Mouse (Mus musculus) layer of hippocampus, adult 2 months (tissue): ENCODE results near the gene Arhgap19. TPM values are rescaled to one million over a fixed set of nuclear protein-coding genes. Genes with fewer than 3 reads are reported as not detected.

Experiments
- DNase-seq, 2 experiments: peaks; one replicate each; pipeline ENCODE4 v3.0.0; 2022; ENCODE audit warnings: low spot score in 2 of 2
- H3K27ac ChIP-seq: fragments of 200-600 bp; 2 replicates; pipeline ENCODE4 v1.8.1; 2022
- H3K4me3 ChIP-seq: fragments of 200-600 bp; 2 replicates; pipeline ENCODE4 v1.8.1; 2022; ENCODE audit warnings: mild to moderate bottlenecking
- CTCF ChIP-seq: fragments of 200-600 bp; conservative IDR thresholded peaks from 2 replicates; pipeline ENCODE4 v1.8.1; 2022; ENCODE audit warnings: antibody characterized with exemption, mild to moderate bottlenecking, moderate library complexity
- total RNA-seq, 2 experiments: library from RNA; stranded (reverse); gene quantifications; 2 replicates each; pipeline ENCODE4 v1.2.3; 2021

The Arhgap19 gene
- total RNA-seq, 2 experiments from 2014 or later = 2.2 to 2.5 TPM

- TF ChIP-seq CTCF = no peak
- no peak for DNase-seq
- peak overlapping the region; percentile 89 for H3K27ac ChIP-seq
- peak overlapping the region; percentile 48 for H3K4me3 ChIP-seq
These were observed 63.4 kb downstream of the Arhgap19 start for GRCm38 (mm10) chr19:41738429-41738805.

GRCm38 (mm10) chr19:41737657-41738428, 64.0 kb downstream of the Arhgap19 start:
- H3K27ac ChIP-seq = peak overlapping the region; percentile 89
- no peak for TF ChIP-seq CTCF

GRCm38 (mm10) chr19:41734685-41735084, 67.2 kb downstream of the Arhgap19 start:
- TF ChIP-seq CTCF = no peak
- H3K4me3 ChIP-seq = no peak overlapping the region
- DNase-seq = peak; percentile 77 to 82
- H3K27ac ChIP-seq = peak overlapping the region; percentile 70

More at GRCm38 (mm10) chr19:41737657-41738428, 64.0 kb downstream of the Arhgap19 start:
- H3K4me3 ChIP-seq = peak overlapping the region; percentile 48
- DNase-seq = peak; percentile 69 to 82

GRCm38 (mm10) chr19:41725491-41725890, 76.4 kb downstream of the Arhgap19 start:
- H3K27ac ChIP-seq = no peak overlapping the region
- no peak overlapping the region for H3K4me3 ChIP-seq
- no peak for TF ChIP-seq CTCF
- no peak for DNase-seq

GRCm38 (mm10) chr19:41724831-41725470, 76.9 kb downstream of the Arhgap19 start:
- DNase-seq = no peak
- H3K27ac ChIP-seq = no peak overlapping the region

GRCm38 (mm10) chr19:41723337-41723736, 78.5 kb downstream of the Arhgap19 start:
- no peak for DNase-seq
- H3K4me3 ChIP-seq = no peak overlapping the region
- no peak overlapping the region for H3K27ac ChIP-seq
- TF ChIP-seq CTCF = no peak

More at GRCm38 (mm10) chr19:41724831-41725470, 76.9 kb downstream of the Arhgap19 start:
- no peak for TF ChIP-seq CTCF
- H3K4me3 ChIP-seq = no peak overlapping the region

GRCm38 (mm10) chr19:41719436-41719835, 82.4 kb downstream of the Arhgap19 start:
- no peak for DNase-seq
- TF ChIP-seq CTCF = no peak
- H3K27ac ChIP-seq = no peak overlapping the region; the same call in 1 of the 2 replicates
- no peak overlapping the region for H3K4me3 ChIP-seq

Other genes with a start within 250 kb of the Arhgap19 start
- gene Gm340, start 219.7 kb downstream of the Arhgap19 start, total RNA-seq = 10 to 100 TPM; 12.5 to 14.0 TPM
- 100 to 1,000 TPM; 232 to 244 TPM for gene Slit1, start 58.4 kb downstream of the Arhgap19 start, total RNA-seq
- gene Frat1, start 27.9 kb upstream of the Arhgap19 start, total RNA-seq = 10 to 100 TPM; 22.0 to 27.1 TPM
- 10 to 100 TPM; 10.7 to 11.7 TPM for gene Frat2, start 46.1 kb upstream of the Arhgap19 start, total RNA-seq
- 10 to 100 TPM; 33.4 to 34.2 TPM for gene Rrp12, start 94.1 kb upstream of the Arhgap19 start, total RNA-seq
- gene Pgam1, start 109.9 kb upstream of the Arhgap19 start, total RNA-seq = 100 to 1,000 TPM; 502 to 540 TPM
- 10 to 100 TPM; 27.6 to 35.4 TPM for gene Exosc1, start 131.4 kb upstream of the Arhgap19 start, total RNA-seq
- gene Zdhhc16, start 131.4 kb upstream of the Arhgap19 start, total RNA-seq = 10 to 100 TPM; 45.2 to 47.3 TPM
- gene Mms19, start 179.1 kb upstream of the Arhgap19 start, total RNA-seq = 10 to 100 TPM; 30.9 to 39.2 TPM
- 10 to 100 TPM; 14.0 to 14.6 TPM for gene Ubtd1, start 179.7 kb upstream of the Arhgap19 start, total RNA-seq
- gene Ankrd2, start 234.0 kb upstream of the Arhgap19 start, total RNA-seq = not detected
- 1 to 10 TPM; 7.4 to 8.6 TPM for gene Hoga1, start 243.6 kb upstream of the Arhgap19 start, total RNA-seq